Mouse (Mus musculus): ENCODE results near the gene Slc24a2. TPM values are rescaled to one million over a fixed set of nuclear protein-coding genes. Genes with fewer than 3 reads are reported as not detected.

Gene Slc24a2
- polyA plus RNA-seq, 1 experiment from 2014 or later = 1.0 TPM

DNA sequence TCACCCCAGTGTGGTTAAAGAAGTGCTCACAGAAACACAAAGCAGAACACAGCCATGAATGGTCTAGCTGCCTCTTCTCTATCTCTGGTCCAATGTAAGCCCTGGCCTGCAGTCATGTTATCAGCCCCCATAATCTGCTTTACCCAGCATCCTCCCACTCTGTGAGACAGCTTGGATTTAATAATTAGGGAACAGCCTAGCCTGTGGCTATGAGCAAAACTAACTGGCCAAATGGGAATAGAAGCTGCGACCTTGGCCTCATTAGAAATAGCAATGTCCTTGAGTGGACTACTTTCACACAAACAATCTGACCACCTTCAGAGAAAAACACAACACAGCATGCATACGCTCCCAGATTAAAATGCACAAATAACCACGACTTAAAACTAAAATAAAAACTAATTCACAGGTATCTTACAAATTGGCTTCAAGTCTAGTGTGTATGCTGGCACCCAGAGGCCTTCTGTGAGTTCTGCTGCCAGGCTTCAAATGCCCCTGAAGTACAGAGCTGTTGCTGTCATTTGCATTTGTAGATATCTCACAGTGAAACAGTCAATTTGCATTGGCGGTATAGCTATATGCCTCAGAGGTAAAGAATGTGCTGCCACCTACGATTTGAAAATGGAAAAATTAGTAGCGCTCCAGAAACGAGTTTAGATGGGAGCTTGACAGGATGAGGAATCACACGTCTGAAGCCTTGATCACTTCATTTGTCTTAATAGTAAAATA, 120.8 kb downstream of the Slc24a2 start:
- Histone ChIP-seq H3K9ac (no peak overlapping the region), H3K27ac (no peak overlapping the region), H3K36me3 (replicated peaks) (no peaks in the 10 kb centered on the region), H3K4me1 (no peaks in the 10 kb centered on the region), H3K27me3 (no peaks in the 10 kb centered on the region), H3K4me2 (no peak overlapping the region), H3K9me3 (no peaks in the 10 kb centered on the region), H3K4me3 (replicated peaks) (no peak overlapping the region)
- no peak for ATAC-seq (ENCODE audit: low FRiP score)
- WGBS = 88% methylated on average over 8 of the region's 8 CpGs

DNA sequence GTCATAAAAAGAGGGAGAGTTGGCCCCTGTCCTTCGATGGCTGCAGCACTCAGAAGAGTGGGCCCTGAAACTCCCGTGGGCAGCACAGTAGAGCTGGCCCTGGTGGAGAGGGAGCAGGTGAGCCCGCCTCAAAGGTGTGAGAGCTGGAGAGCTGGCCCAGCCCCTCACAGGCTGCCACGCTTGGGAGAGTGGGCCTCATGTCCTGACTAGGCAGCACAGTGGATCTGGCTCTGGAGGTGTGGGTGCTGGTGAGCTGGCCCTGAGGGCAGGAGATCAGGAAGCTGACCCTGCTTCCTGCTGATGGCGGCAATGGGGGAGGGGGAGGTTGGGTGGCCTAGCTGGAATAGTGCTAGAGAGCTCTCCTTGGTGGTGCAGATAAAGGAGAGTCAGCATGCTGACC, 129.3 kb downstream of the Slc24a2 start:
- 75% methylated on average over 5 of the region's 5 CpGs for WGBS
- no peaks in the 10 kb centered on the region for H3K4me1 ChIP-seq
- no peak for ATAC-seq (ENCODE audit: low FRiP score)

GRCm38 (mm10) chr4:87096186-87096585, 134.1 kb downstream of the Slc24a2 start:
- H3K9me3 ChIP-seq = no peaks in the 10 kb centered on the region
- H3K27me3 ChIP-seq = no peaks in the 10 kb centered on the region
- ATAC-seq (ENCODE audit: low FRiP score) = no peak
- no peaks in the 10 kb centered on the region for H3K4me1 ChIP-seq
- H3K4me2 ChIP-seq = no peak overlapping the region
- 91% methylated on average over 5 of the region's 5 CpGs for WGBS
- H3K4me3 ChIP-seq (replicated peaks) = no peak overlapping the region
- H3K36me3 ChIP-seq (replicated peaks) = no peaks in the 10 kb centered on the region
- H3K9ac ChIP-seq = no peak overlapping the region
- no peak overlapping the region for H3K27ac ChIP-seq

More for the DNA sequence above, 129.3 kb downstream of the Slc24a2 start:
- Histone ChIP-seq H3K4me3 (replicated peaks) (no peak overlapping the region), H3K9ac (no peak overlapping the region), H3K4me2 (no peak overlapping the region), H3K36me3 (replicated peaks) (no peaks in the 10 kb centered on the region), H3K27me3 (no peaks in the 10 kb centered on the region), H3K9me3 (no peaks in the 10 kb centered on the region), H3K27ac (no peak overlapping the region)

GRCm38 (mm10) chr4:87093612-87094011, 136.7 kb downstream of the Slc24a2 start:
- no peaks in the 10 kb centered on the region for H3K27me3 ChIP-seq
- no peaks in the 10 kb centered on the region for H3K4me1 ChIP-seq
- ATAC-seq (ENCODE audit: low FRiP score) = no peak
- no peak overlapping the region for H3K4me3 ChIP-seq (replicated peaks)
- no peaks in the 10 kb centered on the region for H3K9me3 ChIP-seq
- no peak overlapping the region for H3K4me2 ChIP-seq
- 87% methylated on average over 3 of the region's 3 CpGs for WGBS
- H3K27ac ChIP-seq = no peak overlapping the region
- H3K36me3 ChIP-seq (replicated peaks) = no peaks in the 10 kb centered on the region
- H3K9ac ChIP-seq = no peak overlapping the region

DNA sequence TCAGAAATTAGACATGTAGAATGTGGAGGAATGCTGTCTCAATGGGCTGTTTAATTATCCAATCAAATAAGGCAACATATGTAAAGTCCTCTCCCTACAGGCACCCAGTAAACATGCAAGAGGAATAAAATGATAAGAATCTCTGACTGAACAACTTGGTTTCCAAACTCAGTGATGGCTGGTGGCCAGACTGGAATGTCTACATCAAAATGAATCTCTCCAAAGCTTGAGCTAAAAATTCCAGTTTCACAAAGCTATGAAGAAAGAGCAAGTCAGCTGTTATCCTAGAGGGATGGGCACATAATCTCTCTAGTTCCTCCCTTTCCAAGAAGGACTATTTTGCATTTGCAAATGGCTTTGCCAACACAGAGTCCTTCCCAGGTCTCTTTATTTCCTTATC, 139.4 kb downstream of the Slc24a2 start:
- Histone ChIP-seq H3K9me3 (no peaks in the 10 kb centered on the region), H3K27ac (no peak overlapping the region), H3K4me1 (peaks cover 3% of the 10 kb centered on the region; the same call in 1 of the 2 replicates), H3K4me2 (no peak overlapping the region), H3K27me3 (no peaks in the 10 kb centered on the region), H3K36me3 (replicated peaks) (no peaks in the 10 kb centered on the region), H3K4me3 (replicated peaks) (no peak overlapping the region), H3K9ac (no peak overlapping the region)
- no peak for ATAC-seq (ENCODE audit: low FRiP score)

GRCm38 (mm10) chr4:87088713-87089112, 141.6 kb downstream of the Slc24a2 start:
- Histone ChIP-seq H3K27ac (no peak overlapping the region), H3K4me2 (no peak overlapping the region), H3K9ac (no peak overlapping the region), H3K4me1 (peaks cover 3% of the 10 kb centered on the region; the same call in 1 of the 2 replicates), H3K4me3 (replicated peaks) (no peak overlapping the region), H3K36me3 (replicated peaks) (no peaks in the 10 kb centered on the region), H3K9me3 (no peaks in the 10 kb centered on the region), H3K27me3 (no peaks in the 10 kb centered on the region)
- WGBS = 82% methylated on average over 6 of the region's 6 CpGs
- no peak for ATAC-seq (ENCODE audit: low FRiP score)

- 81% methylated on average over 5 of the region's 5 CpGs for WGBS
- Histone ChIP-seq H3K27me3 (no peaks in the 10 kb centered on the region), H3K9ac (no peak overlapping the region), H3K4me3 (replicated peaks) (no peak overlapping the region), H3K27ac (no peak overlapping the region), H3K4me2 (no peak overlapping the region), H3K9me3 (no peaks in the 10 kb centered on the region), H3K4me1 (peaks cover 3% of the 10 kb centered on the region; the same call in 1 of the 2 replicates), H3K36me3 (replicated peaks) (no peaks in the 10 kb centered on the region)
- no peak for ATAC-seq (ENCODE audit: low FRiP score)
Observed at GRCm38 (mm10) chr4:87087597-87087996, 142.7 kb downstream of the Slc24a2 start.

GRCm38 (mm10) chr4:87086933-87087577, 143.2 kb downstream of the Slc24a2 start:
- WGBS = 74% methylated on average over 11 of the region's 11 CpGs
- H3K4me2 ChIP-seq = no peak overlapping the region
- H3K27me3 ChIP-seq = no peaks in the 10 kb centered on the region
- no peak overlapping the region for H3K4me3 ChIP-seq (replicated peaks)
- H3K4me1 ChIP-seq = peaks cover 3% of the 10 kb centered on the region; the same call in 1 of the 2 replicates
- no peaks in the 10 kb centered on the region for H3K36me3 ChIP-seq (replicated peaks)
- no peak overlapping the region for H3K27ac ChIP-seq
- no peak for ATAC-seq (ENCODE audit: low FRiP score)
- no peak overlapping the region for H3K9ac ChIP-seq
- H3K9me3 ChIP-seq = no peaks in the 10 kb centered on the region

GRCm38 (mm10) chr4:87081321-87081720, 149.0 kb downstream of the Slc24a2 start:
- H3K9ac ChIP-seq = no peak overlapping the region
- no peak overlapping the region for H3K4me3 ChIP-seq (replicated peaks)
- no peak overlapping the region for H3K4me2 ChIP-seq
- no peaks in the 10 kb centered on the region for H3K9me3 ChIP-seq
- 89% methylated on average over 6 of the region's 6 CpGs for WGBS
- H3K27ac ChIP-seq = no peak overlapping the region
- no peaks in the 10 kb centered on the region for H3K27me3 ChIP-seq
- no peaks in the 10 kb centered on the region for H3K36me3 ChIP-seq (replicated peaks)
- no peaks in the 10 kb centered on the region for H3K4me1 ChIP-seq
- ATAC-seq (ENCODE audit: low FRiP score) = no peak

DNA sequence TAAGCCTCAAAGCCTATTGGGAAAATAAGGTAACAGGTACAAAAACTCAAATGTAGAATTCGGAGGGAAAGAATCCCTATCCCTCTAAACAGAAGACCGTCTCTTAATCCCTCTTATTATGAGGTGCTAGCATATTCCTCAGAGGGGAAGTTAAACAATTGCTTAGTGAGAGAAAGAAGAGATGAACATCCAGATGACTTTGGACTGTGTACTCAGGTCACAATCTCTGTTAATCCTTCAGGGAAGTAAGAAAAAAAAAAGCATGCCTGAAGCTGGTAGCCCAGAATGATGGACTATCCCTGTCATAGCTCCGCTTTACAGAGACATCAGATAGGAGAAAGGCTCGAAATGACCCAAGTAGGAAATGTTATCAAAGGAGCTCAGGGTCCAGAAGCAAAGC, 151.0 kb downstream of the Slc24a2 start:
- H3K27ac ChIP-seq = no peak overlapping the region
- no peaks in the 10 kb centered on the region for H3K4me1 ChIP-seq
- H3K27me3 ChIP-seq = no peaks in the 10 kb centered on the region
- no peak overlapping the region for H3K9ac ChIP-seq
- no peaks in the 10 kb centered on the region for H3K36me3 ChIP-seq (replicated peaks)
- H3K9me3 ChIP-seq = no peaks in the 10 kb centered on the region
- WGBS = 85% methylated on average over 4 of the region's 4 CpGs
- H3K4me2 ChIP-seq = no peak overlapping the region
- no peak overlapping the region for H3K4me3 ChIP-seq (replicated peaks)
- no peak for ATAC-seq (ENCODE audit: low FRiP score)

GRCm38 (mm10) chr4:87078726-87079125, 151.6 kb downstream of the Slc24a2 start:
- Histone ChIP-seq H3K4me1 (no peaks in the 10 kb centered on the region), H3K9ac (no peak overlapping the region), H3K4me3 (replicated peaks) (no peak overlapping the region), H3K4me2 (no peak overlapping the region), H3K27me3 (no peaks in the 10 kb centered on the region), H3K27ac (no peak overlapping the region), H3K36me3 (replicated peaks) (no peaks in the 10 kb centered on the region), H3K9me3 (no peaks in the 10 kb centered on the region)
- no peak for ATAC-seq (ENCODE audit: low FRiP score)
- 65% methylated on average over 2 of the region's 2 CpGs for WGBS

DNA sequence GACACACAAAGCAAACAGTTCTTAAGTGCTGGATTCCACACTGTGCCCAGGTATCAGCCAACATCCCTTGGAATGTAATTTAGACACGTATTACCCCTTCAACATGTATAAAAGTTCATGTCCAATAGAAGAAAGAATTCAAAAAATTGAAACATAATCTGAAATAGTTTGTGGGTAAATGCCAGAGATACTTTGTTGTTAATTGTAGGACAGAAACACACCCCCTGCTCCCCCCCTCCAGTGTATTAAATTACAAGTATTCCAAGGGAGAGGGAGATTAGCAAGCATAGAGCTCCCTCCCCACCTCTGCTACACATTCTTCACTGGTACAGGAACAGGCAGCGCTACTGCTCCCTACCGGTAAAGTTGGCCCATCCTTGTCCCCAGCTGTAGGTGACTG, 154.5 kb downstream of the Slc24a2 start:
- Histone ChIP-seq H3K4me3 (replicated peaks) (no peak overlapping the region), H3K27ac (no peak overlapping the region), H3K36me3 (replicated peaks) (no peaks in the 10 kb centered on the region), H3K4me2 (no peak overlapping the region), H3K27me3 (no peaks in the 10 kb centered on the region), H3K9me3 (no peaks in the 10 kb centered on the region), H3K9ac (no peak overlapping the region), H3K4me1 (no peaks in the 10 kb centered on the region)
- WGBS = 48% methylated on average over 3 of the region's 3 CpGs
- ATAC-seq (ENCODE audit: low FRiP score) = no peak

GRCm38 (mm10) chr4:87068121-87068520, 162.2 kb downstream of the Slc24a2 start:
- ATAC-seq (ENCODE audit: low FRiP score) = no peak
- Histone ChIP-seq H3K4me1 (no peaks in the 10 kb centered on the region), H3K9me3 (no peaks in the 10 kb centered on the region), H3K27me3 (no peaks in the 10 kb centered on the region), H3K27ac (no peak overlapping the region), H3K4me2 (no peak overlapping the region), H3K4me3 (replicated peaks) (no peak overlapping the region), H3K36me3 (replicated peaks) (no peaks in the 10 kb centered on the region), H3K9ac (no peak overlapping the region)
- WGBS = 51% methylated on average over 3 of the region's 3 CpGs
